Mouse (Mus musculus) lung, postnatal 0 days (tissue): ENCODE data around the gene Itgb6.

ENCODE experiments used
- CTCF ChIP-seq: IDR thresholded peaks from 2 replicates; pipeline ENCODE4 v1.5.1; 2016; ENCODE audit warnings: antibody characterized with exemption, mild to moderate bottlenecking
- EP300 ChIP-seq: IDR thresholded peaks from 2 replicates; pipeline ENCODE4 v1.6.1; 2016; ENCODE audit warnings: antibody characterized with exemption, mild to moderate bottlenecking, control low read depth

- TF ChIP-seq CTCF = no peak
- TF ChIP-seq EP300 = no peak
Measured at GRCm38 (mm10) chr2:60739389-60740137, 17.1 kb upstream of the Itgb6 start.
